Mouse (Mus musculus): ENCODE data around the gene Mctp2. TPM values are rescaled to one million over a fixed set of nuclear protein-coding genes. Genes with fewer than 3 reads are reported as not detected.

Mctp2 gene
- 0.69 and 0.76 TPM in 2 replicates for polyA plus RNA-seq (2016; fragmentation: Nextera tagmentation; extraction: Ambion mirVana)

DNA sequence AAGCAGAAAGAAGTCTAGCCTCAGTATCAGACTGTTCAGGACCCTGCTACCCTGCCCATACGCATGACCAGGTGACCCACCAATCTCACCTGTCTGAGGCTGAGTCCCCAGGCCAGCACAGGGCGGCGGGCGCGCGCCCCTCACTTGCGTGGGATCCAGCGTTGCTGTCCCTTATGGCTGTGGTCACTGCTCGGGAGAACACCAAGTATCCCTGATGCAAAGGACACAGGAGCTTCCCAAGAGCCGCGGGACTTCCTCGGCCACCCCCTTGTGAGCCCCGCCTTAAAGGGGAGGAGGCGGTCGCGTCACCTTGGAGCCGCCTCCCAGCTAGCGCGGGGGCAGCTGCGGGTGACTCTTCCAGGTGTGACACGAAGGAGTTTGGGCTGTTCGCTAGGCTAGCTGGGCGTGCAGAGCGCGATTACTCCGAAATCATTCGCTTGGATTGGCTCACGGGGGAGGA, at the start of gene Mctp2:
Mctp2 (minus strand) TSS at position 227 of the 460 bp plus-strand sequence.
- peak within 1 kb of the TSS; percentile 57 for H3K9ac ChIP-seq (replicated peaks)
- 0 out of 2 replicates have a peak, but pooled peaks cover 6% of the 10 kb centered on the region for H3K4me1 ChIP-seq (replicated peaks)
- H3K27me3 ChIP-seq: peaks cover 30% of the 10 kb centered on the region
- ATAC-seq (ENCODE audit: insufficient number of reproducible peaks, insufficient read depth, low FRiP score, low TSS enrichment, low read depth): peak; percentile 76
- H3K9me3 ChIP-seq: no peaks in the 10 kb centered on the region
- WGBS: under 1% methylated on average over 28 of the region's 28 CpGs
- H3K36me3 ChIP-seq: no peaks in the 10 kb centered on the region
- H3K27ac ChIP-seq: no peak within 1 kb of the TSS
- H3K4me2 ChIP-seq: peak within 1 kb of the TSS; percentile 99
- peak within 1 kb of the TSS; percentile 60 for H3K4me3 ChIP-seq (replicated peaks)

DNA sequence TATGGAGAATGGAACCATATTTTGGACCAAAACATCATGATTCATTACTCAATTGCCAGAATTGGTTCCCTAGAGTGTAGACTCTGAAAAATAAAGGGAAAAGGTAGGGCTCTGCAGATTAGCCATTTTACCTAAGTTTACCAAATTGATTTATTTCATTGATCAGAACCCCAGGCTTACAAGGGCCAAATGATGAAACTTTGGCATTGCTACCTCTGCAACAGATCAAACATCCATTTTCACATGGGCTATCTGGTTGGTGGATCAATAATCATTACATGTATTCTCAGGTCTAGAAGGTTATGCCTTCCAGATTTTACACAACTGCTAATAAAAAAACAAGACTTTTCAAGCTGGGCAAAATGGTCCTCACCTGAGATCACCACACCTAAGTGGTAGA, 39.5 kb upstream of the Mctp2 start:
- Histone ChIP-seq H3K9me3 (no peaks in the 10 kb centered on the region), H3K9ac (replicated peaks) (no peak overlapping the region), H3K27me3 (no peaks in the 10 kb centered on the region), H3K4me1 (replicated peaks) (no peaks in the 10 kb centered on the region), H3K4me2 (no peak overlapping the region), H3K27ac (no peak overlapping the region), H3K4me3 (replicated peaks) (no peak overlapping the region), H3K36me3 (no peaks in the 10 kb centered on the region)
- no peak for ATAC-seq (ENCODE audit: insufficient number of reproducible peaks, insufficient read depth, low FRiP score, low TSS enrichment, low read depth)

GRCm38 (mm10) chr7:72343751-72344150, 37.3 kb upstream of the Mctp2 start:
- Histone ChIP-seq H3K27me3 (no peaks in the 10 kb centered on the region), H3K9ac (replicated peaks) (no peak overlapping the region), H3K27ac (no peak overlapping the region), H3K4me1 (replicated peaks) (no peaks in the 10 kb centered on the region), H3K36me3 (no peaks in the 10 kb centered on the region), H3K4me2 (no peak overlapping the region), H3K9me3 (no peaks in the 10 kb centered on the region), H3K4me3 (replicated peaks) (no peak overlapping the region)
- no peak for ATAC-seq (ENCODE audit: insufficient number of reproducible peaks, insufficient read depth, low FRiP score, low TSS enrichment, low read depth)
- WGBS: 78% methylated on average over 2 of the region's 2 CpGs

- no peak for ATAC-seq (ENCODE audit: insufficient number of reproducible peaks, insufficient read depth, low FRiP score, low TSS enrichment, low read depth)
- no peaks in the 10 kb centered on the region for H3K9me3 ChIP-seq
- no peak overlapping the region for H3K27ac ChIP-seq
- no peaks in the 10 kb centered on the region for H3K4me1 ChIP-seq (replicated peaks)
- no peak overlapping the region for H3K4me3 ChIP-seq (replicated peaks)
- no peaks in the 10 kb centered on the region for H3K27me3 ChIP-seq
- no peak overlapping the region for H3K9ac ChIP-seq (replicated peaks)
- no peaks in the 10 kb centered on the region for H3K36me3 ChIP-seq
- H3K4me2 ChIP-seq: no peak overlapping the region
- WGBS: 71% methylated on average over 2 of the region's 2 CpGs
Measured at GRCm38 (mm10) chr7:72342822-72343221, 36.4 kb upstream of the Mctp2 start.

DNA sequence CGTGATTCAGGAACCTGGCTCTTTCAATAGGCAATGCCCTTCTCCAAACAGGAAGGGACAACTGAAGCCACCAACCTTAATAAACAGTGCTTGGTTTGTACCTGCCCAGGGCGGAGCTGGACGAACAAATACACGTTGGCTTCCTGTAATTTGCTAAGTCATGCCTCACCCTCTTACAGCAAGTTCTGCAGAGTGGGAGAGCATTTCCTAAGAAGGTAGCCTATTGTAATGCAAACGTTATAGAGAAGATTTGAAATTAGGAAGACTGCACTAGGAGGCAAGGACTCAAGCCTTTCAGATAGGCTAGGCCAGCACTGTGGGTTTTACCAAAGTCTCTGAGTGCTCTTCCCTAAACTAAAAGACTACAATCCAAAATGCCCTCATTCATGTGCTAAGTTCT, 19.6 kb upstream of the Mctp2 start:
- Histone ChIP-seq H3K9ac (replicated peaks) (no peak overlapping the region), H3K4me3 (replicated peaks) (no peak overlapping the region), H3K27ac (no peak overlapping the region), H3K27me3 (no peaks in the 10 kb centered on the region), H3K9me3 (no peaks in the 10 kb centered on the region), H3K4me2 (no peak overlapping the region), H3K36me3 (no peaks in the 10 kb centered on the region), H3K4me1 (replicated peaks) (no peaks in the 10 kb centered on the region)
- 74% methylated on average over 5 of the region's 5 CpGs for WGBS
- ATAC-seq (ENCODE audit: insufficient number of reproducible peaks, insufficient read depth, low FRiP score, low TSS enrichment, low read depth): no peak

GRCm38 (mm10) chr7:72320906-72321305, 14.5 kb upstream of the Mctp2 start:
- no peaks in the 10 kb centered on the region for H3K36me3 ChIP-seq
- H3K9ac ChIP-seq (replicated peaks): no peak overlapping the region
- H3K27me3 ChIP-seq: no peaks in the 10 kb centered on the region
- 77% methylated on average over 4 of the region's 4 CpGs for WGBS
- no peaks in the 10 kb centered on the region for H3K4me1 ChIP-seq (replicated peaks)
- no peak overlapping the region for H3K27ac ChIP-seq
- H3K9me3 ChIP-seq: no peaks in the 10 kb centered on the region
- no peak overlapping the region for H3K4me3 ChIP-seq (replicated peaks)
- no peak for ATAC-seq (ENCODE audit: insufficient number of reproducible peaks, insufficient read depth, low FRiP score, low TSS enrichment, low read depth)
- no peak overlapping the region for H3K4me2 ChIP-seq

DNA sequence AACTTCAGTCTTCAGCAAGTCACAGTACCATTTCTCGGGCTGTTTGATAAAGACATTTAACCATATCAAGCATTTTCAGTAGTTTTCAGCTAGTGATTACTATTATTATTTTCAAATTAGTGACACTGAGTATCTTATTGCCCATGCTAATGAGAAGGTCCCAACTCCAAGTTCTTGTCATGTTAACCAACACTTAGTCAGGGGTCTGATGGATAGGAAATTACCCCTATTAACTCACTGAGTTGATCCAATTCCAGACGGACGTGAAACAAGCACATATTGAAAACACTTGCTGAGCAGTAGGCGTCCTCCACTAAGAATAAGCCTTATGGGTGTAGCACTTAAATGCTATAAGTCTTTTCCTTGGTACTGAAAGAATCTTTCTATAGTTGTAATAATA, 14.0 kb upstream of the Mctp2 start:
- no peak overlapping the region for H3K4me3 ChIP-seq (replicated peaks)
- H3K9ac ChIP-seq (replicated peaks): no peak overlapping the region
- no peaks in the 10 kb centered on the region for H3K4me1 ChIP-seq (replicated peaks)
- no peak overlapping the region for H3K4me2 ChIP-seq
- H3K27me3 ChIP-seq: no peaks in the 10 kb centered on the region
- ATAC-seq (ENCODE audit: insufficient number of reproducible peaks, insufficient read depth, low FRiP score, low TSS enrichment, low read depth): no peak
- H3K9me3 ChIP-seq: no peaks in the 10 kb centered on the region
- no peak overlapping the region for H3K27ac ChIP-seq
- WGBS: 53% methylated on average over 4 of the region's 4 CpGs
- no peaks in the 10 kb centered on the region for H3K36me3 ChIP-seq

GRCm38 (mm10) chr7:72314395-72315060, 8.1 kb upstream of the Mctp2 start:
- no peaks in the 10 kb centered on the region for H3K4me1 ChIP-seq (replicated peaks)
- H3K4me2 ChIP-seq: no peak overlapping the region
- no peaks in the 10 kb centered on the region for H3K9me3 ChIP-seq
- no peak for ATAC-seq (ENCODE audit: insufficient number of reproducible peaks, insufficient read depth, low FRiP score, low TSS enrichment, low read depth)
- WGBS: 78% methylated on average over 9 of the region's 9 CpGs
- no peak overlapping the region for H3K4me3 ChIP-seq (replicated peaks)
- no peaks in the 10 kb centered on the region for H3K27me3 ChIP-seq
- H3K9ac ChIP-seq (replicated peaks): no peak overlapping the region
- no peaks in the 10 kb centered on the region for H3K36me3 ChIP-seq
- no peak overlapping the region for H3K27ac ChIP-seq

GRCm38 (mm10) chr7:72313908-72314307, 7.5 kb upstream of the Mctp2 start:
- Histone ChIP-seq H3K4me3 (replicated peaks) (no peak overlapping the region), H3K9me3 (no peaks in the 10 kb centered on the region), H3K4me2 (no peak overlapping the region), H3K27ac (no peak overlapping the region), H3K36me3 (no peaks in the 10 kb centered on the region), H3K27me3 (no peaks in the 10 kb centered on the region), H3K9ac (replicated peaks) (no peak overlapping the region), H3K4me1 (replicated peaks) (no peaks in the 10 kb centered on the region)
- ATAC-seq (ENCODE audit: insufficient number of reproducible peaks, insufficient read depth, low FRiP score, low TSS enrichment, low read depth): no peak
- WGBS: 53% methylated on average over 3 of the region's 3 CpGs

DNA sequence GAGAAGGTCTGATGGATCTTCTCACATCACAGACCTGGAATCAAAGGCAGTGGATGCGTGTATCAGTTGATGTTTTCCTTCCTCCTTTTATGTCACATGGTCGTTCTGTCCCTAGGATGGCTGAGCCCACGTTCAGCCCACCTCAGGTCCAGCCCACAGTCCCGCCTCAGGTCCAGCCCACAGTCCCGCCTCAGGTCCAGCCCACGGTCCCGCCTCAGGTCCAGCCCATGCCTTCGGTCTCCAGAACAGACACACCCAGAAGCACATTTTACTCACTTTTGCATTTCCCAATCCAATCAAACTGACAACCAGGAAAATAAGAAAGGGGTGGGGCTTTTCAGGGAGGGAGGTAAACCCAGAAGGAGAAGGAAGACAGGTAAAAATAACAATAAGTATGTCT, 5.2 kb upstream of the Mctp2 start:
- H3K4me1 ChIP-seq (replicated peaks): no peaks in the 10 kb centered on the region
- no peak for ATAC-seq (ENCODE audit: insufficient number of reproducible peaks, insufficient read depth, low FRiP score, low TSS enrichment, low read depth)
- peaks cover 16% of the 10 kb centered on the region for H3K27me3 ChIP-seq
- H3K36me3 ChIP-seq: no peaks in the 10 kb centered on the region
- H3K4me3 ChIP-seq (replicated peaks): no peak overlapping the region
- no peak overlapping the region for H3K9ac ChIP-seq (replicated peaks)
- H3K9me3 ChIP-seq: no peaks in the 10 kb centered on the region
- no peak overlapping the region for H3K27ac ChIP-seq
- 50% methylated on average over 8 of the region's 8 CpGs for WGBS
- H3K4me2 ChIP-seq: no peak overlapping the region

DNA sequence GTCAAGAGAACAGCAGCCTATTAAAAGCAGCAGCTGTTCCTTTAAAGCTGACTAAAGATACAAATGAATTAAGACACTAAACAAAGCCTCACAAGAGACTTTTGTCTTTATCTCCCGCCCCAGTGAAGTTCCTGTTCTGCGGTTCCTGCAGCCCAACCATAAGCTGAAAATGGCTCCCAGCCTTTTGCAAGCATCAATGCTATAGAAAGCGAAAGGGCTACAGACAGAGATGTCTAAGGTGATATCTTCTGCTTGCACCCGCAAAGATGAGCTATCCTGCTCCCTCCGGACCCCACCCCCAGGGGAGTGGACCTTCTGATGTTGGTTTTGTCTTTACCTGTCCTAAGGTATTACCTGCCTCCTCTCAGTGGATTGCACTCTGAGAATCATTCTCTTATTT, 1.7 kb upstream of the Mctp2 start:
- H3K4me2 ChIP-seq: no peak overlapping the region
- H3K9ac ChIP-seq (replicated peaks): no peak overlapping the region
- no peaks in the 10 kb centered on the region for H3K9me3 ChIP-seq
- H3K27me3 ChIP-seq: peaks cover 30% of the 10 kb centered on the region
- no peak overlapping the region for H3K27ac ChIP-seq
- ATAC-seq (ENCODE audit: insufficient number of reproducible peaks, insufficient read depth, low FRiP score, low TSS enrichment, low read depth): no peak
- 0 out of 2 replicates have a peak, but pooled peaks cover 6% of the 10 kb centered on the region for H3K4me1 ChIP-seq (replicated peaks)
- no peaks in the 10 kb centered on the region for H3K36me3 ChIP-seq
- no peak overlapping the region for H3K4me3 ChIP-seq (replicated peaks)
- 85% methylated on average over 5 of the region's 5 CpGs for WGBS

GRCm38 (mm10) chr7:72306847-72307246, 439 bp upstream of the Mctp2 start:
- peak; percentile 15; the same call in 1 of the 2 replicates for ATAC-seq (ENCODE audit: insufficient number of reproducible peaks, insufficient read depth, low FRiP score, low TSS enrichment, low read depth)
- Histone ChIP-seq H3K4me1 (replicated peaks) (0 out of 2 replicates have a peak, but pooled peaks cover 6% of the 10 kb centered on the region), H3K9me3 (no peaks in the 10 kb centered on the region), H3K27me3 (peaks cover 30% of the 10 kb centered on the region), H3K27ac (no peak overlapping the region), H3K36me3 (no peaks in the 10 kb centered on the region), H3K9ac (replicated peaks) (peak overlapping the region; percentile 57), H3K4me2 (peak overlapping the region; percentile 99), H3K4me3 (replicated peaks) (peak overlapping the region; percentile 60)
- WGBS: 9% methylated on average over 7 of the region's 7 CpGs

Measured in limb, embryonic 12.5 days (tissue).